Mouse (Mus musculus): ENCODE measurements around the gene Rnf8.

Gene Rnf8

DNA sequence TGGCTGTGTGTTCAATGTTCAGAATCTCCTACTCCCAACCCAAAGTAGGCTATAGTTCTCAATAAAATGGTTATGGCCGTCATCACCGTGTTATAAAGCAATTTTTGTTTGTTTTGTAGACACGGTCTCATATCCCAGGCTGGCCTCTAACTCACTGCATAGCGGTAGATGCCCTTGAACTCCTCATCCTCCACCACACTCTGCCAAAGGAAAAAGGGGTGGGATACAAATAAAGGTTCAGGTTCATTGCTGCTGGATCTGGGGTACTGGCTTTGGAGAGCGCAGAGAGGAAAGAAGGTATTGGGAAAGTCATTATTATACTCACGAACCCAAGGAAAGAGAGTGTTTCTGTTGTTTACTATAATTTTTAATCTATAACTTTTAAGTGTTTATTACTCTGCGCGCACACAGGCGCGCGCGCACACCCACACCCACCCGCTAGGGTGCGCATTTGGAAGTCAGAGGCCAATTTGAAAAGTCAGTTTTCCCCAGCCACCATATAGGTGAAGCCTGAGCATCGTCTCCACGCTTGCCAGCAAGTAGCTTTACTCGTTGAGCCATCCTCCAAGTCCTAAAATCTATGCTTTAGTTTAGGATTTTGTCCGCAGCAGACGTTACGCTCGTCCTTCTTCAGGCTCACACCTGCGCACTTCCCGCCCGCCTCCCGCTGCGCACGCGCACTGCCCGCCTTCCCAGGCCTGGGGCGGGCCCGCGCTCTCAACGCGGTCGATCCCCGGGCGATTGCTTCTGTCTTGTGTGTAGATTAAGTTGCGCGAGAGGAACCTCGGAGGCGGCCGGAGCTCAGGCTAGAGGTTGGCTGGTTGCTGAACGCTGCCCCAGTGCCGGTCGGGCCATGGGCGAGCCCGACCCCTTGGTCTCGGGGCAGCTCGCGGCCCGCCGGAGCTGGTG is at the start of gene Rnf8, which contains the start of gene Gm28043:
Gene Rnf8 (plus strand): TSS at position 676 of the 909 bp plus-strand sequence.
Gene Gm28043 (plus strand): TSS at position 762 of the 909 bp plus-strand sequence.
- peak; percentile 94 to 96 for DNase-seq

DNA sequence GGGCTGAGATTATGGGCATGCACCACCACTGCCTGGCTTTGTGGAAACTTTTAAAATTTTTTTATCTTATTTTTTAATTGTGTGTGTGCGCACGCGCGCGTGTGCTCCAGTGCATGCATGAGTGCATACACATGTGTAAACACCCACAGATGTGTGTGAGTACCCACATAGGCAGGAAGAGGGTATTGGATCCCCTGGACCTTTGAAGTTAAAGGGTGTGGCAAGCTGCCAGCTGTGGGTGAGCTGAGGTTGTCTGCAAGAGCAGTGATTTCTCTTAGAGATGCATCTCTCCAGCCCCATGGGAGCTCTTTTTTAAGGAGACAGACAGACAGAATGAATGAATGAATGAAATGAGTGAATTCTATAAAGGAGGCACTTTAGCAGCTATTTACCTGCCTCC is 49.1 kb upstream of the Rnf8 start:
- DNase-seq = no peak

DNA sequence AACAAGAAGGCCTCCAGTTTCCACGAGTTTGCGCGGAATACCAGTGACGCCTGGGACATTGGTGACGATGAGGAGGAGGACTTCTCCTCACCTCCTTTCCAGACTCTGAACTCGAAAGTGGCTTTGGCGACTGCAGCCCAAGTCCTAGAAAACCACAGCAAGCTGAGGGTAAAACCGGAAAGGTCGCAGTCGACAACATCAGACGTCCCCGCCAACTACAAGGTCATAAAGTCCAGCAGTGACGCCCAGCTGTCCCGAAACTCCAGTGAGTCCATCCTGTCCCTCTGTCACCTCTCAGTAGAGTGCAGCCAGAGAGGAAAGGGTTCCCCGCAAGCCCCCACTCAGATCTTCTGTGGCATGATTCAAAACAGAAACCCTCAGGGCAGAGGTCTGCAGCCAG is 46.2 kb upstream of the Rnf8 start:
- peak in 1 of 2 experiments; percentile 62 for DNase-seq

DNA sequence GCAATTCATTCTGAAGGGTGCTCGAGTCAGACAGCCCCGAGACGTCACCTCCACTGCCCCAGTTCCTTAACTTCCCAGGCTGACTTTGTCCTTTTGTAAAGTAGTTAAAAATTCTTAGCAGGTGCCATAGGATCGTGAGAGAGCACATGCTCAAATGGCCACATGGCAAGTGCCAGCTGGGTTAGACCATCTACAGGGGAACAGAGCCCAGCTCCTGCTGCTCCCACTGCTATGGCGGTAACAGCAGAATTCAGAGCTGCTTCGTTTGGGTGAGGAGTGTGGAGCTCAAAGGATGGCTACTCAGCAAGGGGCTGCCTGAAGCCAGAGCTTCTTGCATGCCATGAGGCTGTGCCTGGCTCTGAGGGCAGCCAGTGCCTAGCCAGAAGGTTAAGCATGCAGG is 44.8 kb upstream of the Rnf8 start:
- DNase-seq = no peak

DNA sequence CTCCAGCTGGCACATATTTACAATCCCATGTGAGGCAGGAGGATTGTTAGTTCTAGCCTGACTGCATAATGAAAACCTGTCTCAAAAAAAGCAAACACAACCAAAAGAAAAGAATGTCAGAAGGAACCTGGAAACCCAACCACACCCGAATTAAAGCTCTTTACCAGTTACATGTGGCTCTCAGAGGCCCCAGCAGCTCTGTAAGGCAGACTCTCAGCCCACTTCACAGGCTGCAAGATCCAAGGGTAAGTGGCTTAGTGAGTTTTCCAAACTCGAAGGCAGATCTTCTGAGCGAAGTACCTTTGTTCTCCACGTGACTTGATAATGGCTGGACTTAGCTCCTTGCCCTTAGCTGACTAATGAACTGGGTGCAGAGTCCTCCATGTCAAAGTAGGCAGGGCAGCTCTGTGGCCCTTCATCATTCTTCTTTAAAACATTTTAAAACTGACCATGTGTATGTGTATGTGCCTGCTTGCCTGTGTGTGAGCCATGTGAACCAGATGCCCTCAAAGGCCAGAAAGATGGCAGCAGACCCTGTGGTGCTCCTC is 34.9 kb upstream of the Rnf8 start:
- DNase-seq = peak; percentile 44 to 56

DNA sequence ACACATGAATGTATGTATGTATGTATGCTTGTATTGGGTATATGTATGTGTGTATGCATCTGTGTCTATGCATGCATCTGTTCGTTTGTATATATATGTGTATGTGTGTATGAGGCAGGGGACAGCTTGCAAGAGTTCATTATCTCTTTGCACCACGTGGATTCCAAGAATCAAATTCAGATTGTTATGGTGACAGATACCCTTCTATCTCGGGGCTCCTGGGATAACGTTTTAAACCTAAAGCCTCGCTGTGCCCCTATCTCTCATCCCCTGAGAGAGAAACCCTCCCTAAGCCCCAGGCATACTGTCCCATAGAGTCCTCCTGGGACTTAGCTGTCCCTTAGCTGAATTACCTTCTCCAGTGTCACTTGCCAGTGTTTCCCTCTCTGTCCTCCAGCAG is 31.0 kb upstream of the Rnf8 start:
- DNase-seq = no peak

DNA sequence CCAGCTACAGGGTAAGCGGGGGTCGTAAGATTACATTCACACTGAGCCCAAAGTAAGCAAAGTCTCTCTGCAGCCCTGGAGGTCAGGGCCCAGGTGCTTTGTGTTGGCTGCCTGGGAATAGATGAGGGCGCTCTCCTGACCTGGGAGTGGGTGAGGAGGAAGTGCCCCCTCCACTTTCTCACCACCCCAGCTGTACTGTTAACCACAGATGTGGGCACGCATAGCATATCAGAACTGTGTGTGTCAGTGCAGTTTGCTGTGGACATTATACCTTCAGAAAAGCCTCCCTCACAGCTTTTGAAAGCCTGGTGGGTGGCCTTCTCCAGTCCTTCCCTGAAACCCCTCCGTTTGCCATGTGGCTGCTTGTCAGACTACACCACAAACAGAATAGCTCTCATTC is 30.3 kb upstream of the Rnf8 start:
- no peak for DNase-seq

DNA sequence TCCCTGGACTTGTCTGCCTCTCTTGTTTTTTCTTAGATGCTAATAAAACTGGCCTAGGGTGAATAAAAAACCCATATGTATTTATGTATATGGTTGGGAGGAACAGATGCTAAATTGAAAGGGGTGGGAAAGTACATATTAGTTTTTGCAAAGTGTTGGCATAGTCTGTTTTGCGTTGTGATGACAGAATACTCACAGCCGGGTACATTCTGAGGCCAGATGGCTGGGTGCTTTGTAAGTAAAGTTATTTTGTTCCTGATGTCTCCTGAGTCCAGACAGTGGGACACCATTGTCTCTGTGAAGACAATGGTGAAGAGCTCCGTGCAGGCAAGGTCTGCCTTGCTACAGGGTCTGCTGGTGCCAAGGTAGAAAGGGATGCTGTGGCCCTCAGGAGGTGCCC is 29.9 kb upstream of the Rnf8 start:
- DNase-seq = no peak

DNA sequence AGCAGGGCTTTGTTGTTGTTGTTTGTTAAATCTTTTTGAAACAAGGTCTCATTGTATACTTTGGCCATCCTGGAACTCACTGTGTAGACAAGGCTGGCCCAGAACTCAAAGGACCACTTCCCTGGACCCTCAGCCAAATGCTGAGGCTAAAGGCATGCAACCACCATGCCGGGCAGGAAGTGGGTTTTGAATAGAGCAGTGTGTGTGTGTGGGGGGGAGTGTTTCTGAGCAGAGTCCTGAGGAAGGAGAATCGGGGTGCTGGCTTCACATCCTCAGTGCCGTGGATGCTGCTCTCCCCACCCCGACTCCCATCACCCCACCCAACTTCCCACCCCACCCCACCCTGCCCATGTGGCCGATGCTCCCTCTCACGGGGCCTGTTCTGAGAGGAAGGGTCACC is 29.1 kb upstream of the Rnf8 start:
- no peak for DNase-seq

DNA sequence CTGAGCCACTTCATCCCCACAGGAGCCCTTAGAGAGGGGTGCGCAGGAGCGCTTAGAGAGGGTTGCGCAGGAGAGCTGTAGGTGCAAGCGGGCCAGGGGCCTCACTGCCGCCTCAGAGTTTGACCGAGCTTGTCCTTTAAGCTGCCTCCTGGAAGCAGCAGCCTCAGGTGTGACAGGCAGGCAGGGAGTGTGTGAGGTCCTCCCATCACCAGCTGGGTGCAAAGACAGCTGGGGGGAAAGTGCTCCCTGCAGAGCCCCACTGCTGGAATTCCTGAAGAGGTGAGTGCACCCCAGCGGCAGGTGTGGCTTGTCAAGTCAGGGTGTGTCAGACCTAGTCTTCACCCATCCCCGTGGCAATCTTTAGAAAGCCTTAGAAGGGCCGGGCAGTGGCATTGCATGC is 27.7 kb upstream of the Rnf8 start:
- no peak for DNase-seq

DNA sequence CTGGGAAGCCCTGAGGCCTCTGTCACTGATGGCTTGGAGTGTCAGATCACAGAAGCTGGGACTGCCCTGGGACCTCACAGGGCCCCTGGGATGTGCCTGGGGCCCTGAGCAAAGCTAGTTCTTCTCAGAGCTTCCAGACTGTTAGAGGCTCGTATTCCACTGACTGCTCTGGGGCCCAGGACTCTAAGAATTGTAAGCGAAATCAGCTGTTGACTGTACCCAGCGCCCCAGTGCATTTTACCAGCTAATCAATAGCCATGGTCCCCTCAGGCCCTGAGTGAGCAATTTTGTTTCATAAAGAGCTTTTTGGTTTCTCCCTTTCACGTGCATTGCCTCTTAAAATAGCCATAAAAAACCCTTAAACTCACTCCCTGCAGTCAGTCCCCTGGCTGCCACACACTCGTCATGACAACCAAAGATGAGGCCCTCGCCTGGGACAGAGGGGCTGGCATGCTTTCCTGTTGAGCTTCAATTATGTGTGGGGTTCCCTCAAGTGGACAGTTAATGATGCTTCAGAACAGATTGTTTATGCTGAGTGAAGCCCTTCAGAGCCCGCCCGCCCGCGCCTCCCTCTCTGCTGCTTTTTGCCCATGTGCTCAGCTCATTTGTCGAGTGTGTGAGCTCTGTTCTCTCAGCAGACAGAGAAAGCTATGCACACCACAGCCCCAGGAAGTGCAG is 25.2 kb upstream of the Rnf8 start:
- DNase-seq = no peak

DNA sequence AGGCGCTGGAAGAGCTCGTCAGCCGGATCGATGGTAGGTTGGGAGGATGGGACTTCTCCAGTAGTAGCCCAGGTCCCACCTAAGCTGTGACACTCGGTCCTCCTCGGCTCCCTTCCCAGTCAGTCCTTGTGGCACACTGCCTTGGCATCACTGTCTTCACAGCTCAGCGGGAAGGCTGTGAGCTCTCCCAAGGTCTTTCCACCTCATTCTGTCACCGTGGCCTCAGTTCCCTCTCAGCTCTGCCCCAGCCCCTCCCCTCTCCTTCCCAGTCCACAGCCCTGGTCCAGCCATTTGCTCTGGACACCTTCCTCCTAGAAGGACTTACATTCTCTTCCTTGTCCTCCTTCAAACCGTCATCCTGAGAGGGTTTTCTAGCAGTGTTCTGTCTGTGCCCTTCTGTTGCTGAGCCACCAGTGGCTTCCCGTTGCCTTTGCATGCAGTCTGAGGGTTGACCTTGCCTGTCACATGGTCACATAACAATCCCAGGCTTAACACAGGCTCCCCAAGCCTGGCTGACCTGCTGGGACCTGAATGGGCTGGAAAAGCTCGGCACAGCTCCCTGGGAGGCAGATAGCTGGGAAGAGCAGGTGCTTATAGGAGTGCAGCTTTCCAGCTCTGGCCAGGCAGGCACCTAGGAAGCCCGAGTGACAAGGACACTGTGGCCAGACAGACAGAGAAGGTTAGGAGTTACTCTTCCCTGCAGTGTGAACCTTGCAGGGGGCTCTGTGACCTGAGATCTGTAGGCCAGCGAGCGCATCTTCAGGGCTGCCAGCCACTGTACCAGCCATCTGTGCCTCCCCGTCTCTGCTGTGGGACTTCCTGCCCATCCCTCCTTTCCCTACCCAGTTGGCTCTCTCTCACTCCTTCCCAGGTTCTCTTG is 18.5 kb upstream of the Rnf8 start:
- peak; percentile 18 to 69 for DNase-seq

DNA sequence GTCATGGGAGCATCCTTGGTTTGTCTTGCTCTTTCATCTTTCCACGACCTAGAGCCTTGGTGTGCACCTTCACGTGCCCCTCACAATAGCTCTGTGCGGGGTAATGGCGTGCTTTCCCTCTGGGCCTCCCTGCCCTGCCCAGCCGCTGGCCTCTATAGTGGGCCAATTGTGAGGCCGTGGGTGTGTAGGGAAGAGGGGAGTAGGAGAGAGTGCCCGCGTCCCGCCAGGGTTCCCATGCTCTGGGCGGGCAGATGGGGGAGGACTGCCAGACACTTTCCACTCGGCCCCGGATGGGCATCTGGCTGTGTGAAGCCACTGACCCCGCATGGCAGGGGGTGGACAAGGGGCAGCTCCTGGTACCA is 17.8 kb upstream of the Rnf8 start:
- DNase-seq = no peak

DNA sequence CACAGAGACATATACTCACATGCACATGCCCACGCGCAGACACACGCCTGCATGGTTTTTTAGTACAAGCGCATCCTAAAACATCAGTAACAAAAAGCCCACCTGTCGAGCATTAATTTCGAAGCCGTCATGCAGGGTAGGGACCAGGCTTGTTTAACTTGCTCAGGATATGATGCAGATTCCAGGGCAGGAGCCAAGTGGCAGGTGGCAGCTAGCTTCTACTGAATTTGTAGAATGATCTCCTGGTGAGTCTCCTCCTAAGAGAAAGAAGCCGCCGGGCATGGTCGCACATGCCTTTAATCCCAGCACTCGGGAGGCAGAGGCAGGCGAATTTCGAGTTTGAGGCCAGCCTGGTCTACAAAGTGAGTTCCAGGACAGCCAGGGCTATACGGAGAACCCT is 15.5 kb upstream of the Rnf8 start:
- no peak for DNase-seq

DNA sequence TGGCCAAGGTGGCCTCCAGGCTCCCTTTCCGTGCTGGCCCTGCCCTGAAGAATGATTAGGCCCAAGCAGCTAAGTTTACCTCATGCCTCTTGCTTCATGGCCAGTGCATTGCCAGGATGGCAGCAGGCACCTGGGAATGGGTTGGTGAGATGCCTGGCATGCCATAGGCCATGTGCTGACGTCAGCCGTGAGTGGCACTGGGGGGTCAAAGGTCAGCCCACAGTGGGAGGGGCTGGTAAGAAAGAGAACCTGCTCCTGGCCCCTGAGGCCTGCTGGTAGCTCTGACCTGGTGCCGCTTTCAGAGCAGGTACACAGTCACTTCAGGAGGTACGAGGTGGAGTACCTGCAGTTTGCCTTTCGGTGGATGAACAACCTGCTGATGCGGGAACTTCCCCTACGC is 15.1 kb upstream of the Rnf8 start:
- peak; percentile 51 to 78 for DNase-seq

DNA sequence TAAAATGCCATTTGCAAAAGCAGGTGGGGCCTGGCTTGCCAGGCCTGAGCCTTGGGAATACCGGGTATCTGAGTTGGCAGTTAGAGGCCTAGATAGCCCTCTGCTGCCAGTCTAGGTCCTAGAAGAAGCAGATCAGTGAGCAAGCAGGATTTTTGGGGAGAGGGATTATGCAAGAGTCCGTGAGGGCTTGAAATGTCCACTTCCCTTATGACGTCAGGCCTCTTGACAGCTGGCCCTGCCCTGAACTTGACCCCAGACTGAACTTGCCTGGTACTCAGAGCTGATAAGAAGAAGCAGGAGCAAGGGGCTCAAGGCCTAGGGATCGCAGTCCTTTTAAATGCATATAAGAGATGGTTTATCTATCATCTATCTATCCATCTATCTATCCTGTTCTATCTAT is 13.2 kb upstream of the Rnf8 start:
- peak in 1 of 2 experiments; percentile 30 for DNase-seq

DNA sequence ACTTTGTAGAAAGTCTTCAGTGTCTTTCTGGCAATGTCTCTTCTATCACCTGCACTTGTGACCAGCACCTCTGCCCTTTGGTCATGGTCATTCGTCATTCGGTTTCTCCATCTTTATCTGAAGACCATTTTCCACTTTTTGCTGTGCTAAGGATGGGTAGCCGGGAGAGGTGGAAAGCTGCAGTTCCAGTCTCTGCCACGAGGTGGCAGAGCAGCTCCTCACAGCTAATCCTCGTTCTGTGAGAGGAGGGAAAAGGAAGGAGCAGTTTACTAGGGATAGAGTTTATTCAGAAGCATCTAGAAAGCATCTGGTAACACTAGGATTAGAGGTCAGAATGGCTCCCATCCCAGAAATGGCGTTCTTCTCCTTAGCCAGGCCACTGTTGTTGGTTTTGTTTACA is 11.3 kb upstream of the Rnf8 start:
- peak; percentile 80 to 86 for DNase-seq

DNA sequence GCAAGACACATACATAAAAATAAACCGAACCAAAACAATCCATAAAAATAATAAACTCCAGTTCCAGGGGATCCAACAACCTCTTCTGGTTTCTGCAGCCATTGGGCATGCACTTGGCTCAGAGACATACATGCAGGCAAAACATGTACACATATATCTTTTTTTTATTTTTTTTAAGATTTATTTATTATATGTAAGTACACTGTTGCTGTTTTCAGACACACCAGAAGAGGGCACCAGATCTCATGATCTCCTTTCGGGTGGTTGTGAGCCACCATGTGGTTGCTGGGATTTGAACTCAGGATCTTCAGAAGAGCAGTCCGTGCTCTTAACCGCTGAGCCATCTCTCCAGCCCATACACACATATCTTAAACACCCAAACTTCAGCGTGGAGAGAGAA is 1.1 kb upstream of the Rnf8 start:
- peak in 1 of 2 experiments; percentile 12 for DNase-seq

DNA sequence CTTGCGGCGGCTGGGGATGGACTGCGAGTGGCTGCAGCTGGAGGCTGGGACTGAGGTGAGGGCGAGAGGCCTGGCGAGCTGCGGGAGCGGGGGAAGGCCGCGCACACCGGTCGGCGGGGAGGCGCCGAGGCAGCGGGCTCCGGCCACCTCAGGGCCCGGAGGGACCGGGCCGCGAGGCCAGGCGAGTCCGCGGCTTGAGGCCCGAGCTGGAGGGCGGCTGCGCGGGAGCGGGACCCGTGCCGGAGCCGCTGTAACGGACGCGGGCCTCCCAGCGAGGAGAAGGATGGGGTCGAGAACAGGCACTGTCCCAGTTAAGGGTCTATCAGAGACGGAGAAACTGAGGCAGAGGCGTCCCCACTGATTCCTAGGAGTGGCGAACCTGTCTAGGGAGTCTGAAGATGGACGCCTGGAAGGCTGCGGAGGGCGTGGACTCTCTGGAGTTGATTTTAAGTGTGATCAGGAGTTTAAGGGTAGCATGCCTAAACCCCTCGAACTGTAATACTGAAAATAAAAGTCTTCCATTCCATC is 498 bp downstream of the Rnf8 start:
- peak in 1 of 2 experiments; percentile 10 for DNase-seq

DNA sequence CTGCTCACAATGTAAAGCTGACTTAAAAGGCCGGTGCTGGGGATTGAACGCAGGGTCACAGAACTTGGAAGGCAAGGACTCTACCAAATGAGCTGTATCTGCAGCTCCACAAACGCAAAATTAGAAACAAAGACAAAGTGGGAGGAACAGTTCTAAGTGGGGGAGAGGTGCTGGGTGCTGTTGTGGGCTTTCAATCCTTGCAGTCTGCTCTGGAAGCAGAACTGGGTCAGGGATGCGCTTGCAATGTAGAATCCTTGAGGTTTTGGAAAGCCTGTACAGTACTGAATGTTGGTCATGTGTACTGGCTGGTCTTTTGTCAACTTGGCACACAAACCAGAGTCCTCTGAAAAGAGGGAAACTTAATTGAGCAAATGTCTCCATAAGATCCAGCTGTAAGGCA is 1.0 kb downstream of the Rnf8 start:
- no peak for DNase-seq

DNA sequence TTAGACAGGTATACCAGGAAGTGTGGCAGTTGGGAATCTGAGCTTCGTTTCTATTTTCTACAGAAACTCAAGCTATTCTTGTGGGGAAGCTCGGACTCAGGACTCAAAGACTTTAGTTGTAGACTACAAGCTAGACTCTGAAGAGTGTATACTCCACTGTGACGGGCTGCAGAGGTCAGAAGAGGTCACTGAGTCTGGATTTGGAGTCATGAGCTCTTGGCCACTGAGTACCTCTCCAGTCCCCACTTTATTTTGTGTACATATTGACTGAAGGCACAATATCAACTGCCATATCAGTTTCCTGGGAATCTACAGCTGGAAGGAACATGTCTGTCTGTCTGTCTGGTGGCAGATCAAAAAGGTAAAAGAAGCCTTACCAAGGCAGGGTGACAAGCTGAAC is 4.6 kb downstream of the Rnf8 start:
- no peak for DNase-seq

DNA sequence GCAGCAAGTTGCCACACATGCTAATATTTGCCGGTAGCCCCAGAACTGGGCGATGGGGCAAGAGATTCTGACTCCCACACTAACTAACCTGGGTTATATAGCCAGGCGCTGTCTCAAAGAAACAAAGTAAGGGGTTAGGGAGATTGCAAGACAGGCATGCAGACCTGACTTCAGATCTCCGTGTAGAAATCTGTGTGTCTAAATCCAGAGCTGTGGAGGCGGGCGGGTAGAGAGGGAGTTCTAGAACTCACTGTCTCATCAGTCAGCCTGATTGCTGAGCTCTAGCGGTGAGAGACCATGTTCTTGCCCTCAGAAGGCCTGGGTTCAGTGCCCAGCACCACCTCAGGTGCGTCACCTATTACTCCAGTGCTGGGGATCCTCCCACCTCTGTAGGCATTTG is 8.9 kb downstream of the Rnf8 start:
- no peak for DNase-seq

DNA sequence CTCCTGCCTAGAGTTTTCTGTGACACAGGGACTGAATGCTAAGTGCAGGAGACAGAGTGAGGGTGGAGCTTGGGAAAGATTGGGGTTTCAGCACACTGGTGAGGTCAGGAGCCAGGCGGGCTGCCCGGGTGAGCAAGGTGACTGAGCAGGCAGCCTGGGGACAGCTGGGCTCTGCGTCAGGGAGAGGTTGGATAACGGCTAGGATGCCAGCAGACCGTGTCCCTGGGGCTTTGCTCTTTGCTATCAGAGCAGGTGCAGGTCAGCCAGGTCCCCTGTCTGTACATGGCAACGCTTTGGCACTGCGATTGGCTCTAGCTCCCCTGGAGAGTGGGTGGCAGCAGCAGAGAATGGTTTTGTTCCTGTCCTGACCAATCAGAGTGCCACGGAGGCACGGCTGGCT is 12.7 kb downstream of the Rnf8 start:
- DNase-seq = no peak
